Mouse (Mus musculus) G1E (cell line): ENCODE results near the gene Pias1.

Experiments used
- CTCF ChIP-seq: IDR thresholded peaks from 2 replicates; pipeline ENCODE4 v1.5.1; 2012; ENCODE audit warnings: low read depth, low read length, inconsistent platforms, mixed read lengths
- GATA1 ChIP-seq: IDR thresholded peaks from 2 replicates; pipeline ENCODE4 v1.6.1; 2012; ENCODE audit warnings: borderline replicate concordance, low read length, inconsistent platforms, mixed read lengths
- POLR2AphosphoS5 ChIP-seq: IDR thresholded peaks from 2 replicates; pipeline ENCODE4 v1.6.1; 2012; ENCODE audit warnings: low read depth, low read length, inconsistent platforms; ENCODE audit not compliant: insufficient replicate concordance
- TAL1 ChIP-seq: conservative IDR thresholded peaks from 2 replicates; pipeline ENCODE4 v1.6.1; 2012; ENCODE audit warnings: low read depth, low read length, inconsistent platforms, mixed read lengths

GRCm38 (mm10) chr9:62905039-62905438, 82.7 kb downstream of the Pias1 start:
- TF ChIP-seq CTCF (no peak), TAL1 (no peak), POLR2AphosphoS5 (no peak), GATA1 (no peak)
